Mouse (Mus musculus) forebrain, embryonic 14.5 days (tissue): ENCODE measurements at regions not wholly inside any gene's neighbourhood (a gene's known extent, or its start where the extent isn't known, plus 50 kb on each side); places are given as distances from the start of the nearest gene placed in this dataset.

Experiments
- ATAC-seq: fragments of 200-750 bp; cut with Nextera tagmentation; 2 replicates; pipeline ENCODE4 v1.8.0; 2017; ENCODE audit warnings: mild to moderate bottlenecking, moderate library complexity
- DNase-seq: peaks from one replicate; pipeline ENCODE4 v3.0.0-alpha.2; 2015; ENCODE audit warnings: low spot score
- H3K27ac ChIP-seq: fragments of 300-500 bp; sonication (generic); 2 replicates; pipeline ENCODE4 v1.5.1; 2014; ENCODE audit warnings: low read depth, mild to moderate bottlenecking, control low read depth, low read length, moderate library complexity
- H3K27me3 ChIP-seq: fragments of 300-500 bp; sonication (generic); replicated peaks from 2 replicates; pipeline ENCODE4 v1.6.1; 2014; ENCODE audit warnings: low read length, control low read depth, mixed read lengths; ENCODE audit not compliant: control insufficient read depth, insufficient read depth
- H3K36me3 ChIP-seq: fragments of 300-500 bp; sonication (generic); 2 replicates; pipeline ENCODE4 v1.6.1; 2014; ENCODE audit warnings: low read length, control low read depth; ENCODE audit not compliant: control insufficient read depth, insufficient read depth
- H3K4me1 ChIP-seq: fragments of 300-500 bp; sonication (generic); 2 replicates; pipeline ENCODE4 v1.6.1; 2014; ENCODE audit warnings: antibody characterized with exemption, low read length, control low read depth; ENCODE audit not compliant: control insufficient read depth, insufficient read depth
- H3K4me2 ChIP-seq: fragments of 300-500 bp; sonication (generic); 2 replicates; pipeline ENCODE4 v1.6.1; 2014; ENCODE audit warnings: mild to moderate bottlenecking, control low read depth, low read length
- H3K4me3 ChIP-seq: fragments of 300-500 bp; sonication (generic); 2 replicates; pipeline ENCODE4 v1.5.1; 2014; ENCODE audit warnings: low read depth, low read length, control low read depth
- H3K9ac ChIP-seq: fragments of 300-500 bp; sonication (generic); 2 replicates; pipeline ENCODE4 v1.6.1; 2014; ENCODE audit warnings: mild to moderate bottlenecking, low read length, control low read depth, moderate library complexity
- H3K9me3 ChIP-seq: fragments of 300-500 bp; sonication (generic); replicated peaks from 2 replicates; pipeline ENCODE4 v1.6.1; 2016; ENCODE audit warnings: low read length, control low read depth, mixed read lengths; ENCODE audit not compliant: control insufficient read depth
- WGBS: fragments of 180-500 bp; shearing (Covaris S2); extraction: QIAGEN DNeasy Blood & Tissue Kit; methylation state at CpG from one replicate; pipeline ENCODE4 v1.1.7; 2014; 5-methylcytosine and 5-hydroxymethylcytosine counted together

- no peaks in the 10 kb centered on the region for H3K27me3 ChIP-seq
- no peaks in the 10 kb centered on the region for H3K9me3 ChIP-seq
- 97% methylated on average over 1 of the region's 1 CpGs for WGBS
- no peak overlapping the region for H3K9ac ChIP-seq
- DNase-seq: no peak
- H3K4me2 ChIP-seq: no peak overlapping the region
- H3K4me1 ChIP-seq: no peaks in the 10 kb centered on the region
- H3K4me3 ChIP-seq: no peak overlapping the region
- no peak for ATAC-seq
- H3K27ac ChIP-seq: no peak overlapping the region
- no peaks in the 10 kb centered on the region for H3K36me3 ChIP-seq
These were observed 140.5 kb upstream of the Mctp2 start for GRCm38 (mm10) chr7:72446911-72447310.

DNA sequence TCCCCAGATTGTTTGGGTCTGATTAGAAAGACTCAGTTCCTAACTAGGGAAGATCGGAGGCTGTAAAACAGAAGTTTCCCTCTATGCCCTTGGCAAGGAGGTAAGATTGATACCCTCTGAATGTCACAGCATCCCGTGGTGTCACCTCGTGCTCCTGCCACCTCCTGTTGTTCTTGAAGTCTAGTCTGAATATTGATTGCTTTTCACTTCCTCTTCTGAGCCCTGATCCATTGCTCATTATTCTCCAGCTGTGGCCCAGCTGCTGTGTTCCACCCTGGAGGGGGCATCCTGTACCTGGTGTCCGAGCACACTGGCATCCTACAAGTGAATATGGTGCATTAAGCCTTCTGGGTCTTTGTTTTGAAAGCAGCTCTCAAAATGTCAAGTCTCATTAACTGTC is 156.6 kb upstream of the Mctp2 start:
- H3K4me2 ChIP-seq: no peak overlapping the region
- WGBS: 66% methylated on average over 4 of the region's 4 CpGs
- no peaks in the 10 kb centered on the region for H3K9me3 ChIP-seq
- DNase-seq (no peak), ATAC-seq (no peak)
- no peaks in the 10 kb centered on the region for H3K27me3 ChIP-seq
- no peak overlapping the region for H3K27ac ChIP-seq
- H3K4me1 ChIP-seq: no peaks in the 10 kb centered on the region
- no peaks in the 10 kb centered on the region for H3K36me3 ChIP-seq
- H3K4me3 ChIP-seq: no peak overlapping the region
- H3K9ac ChIP-seq: no peak overlapping the region

- no peak overlapping the region for H3K4me2 ChIP-seq
- H3K27me3 ChIP-seq: no peaks in the 10 kb centered on the region
- H3K4me1 ChIP-seq: no peaks in the 10 kb centered on the region
- H3K27ac ChIP-seq: no peak overlapping the region
- DNase-seq (no peak), ATAC-seq (no peak)
- H3K36me3 ChIP-seq: no peaks in the 10 kb centered on the region
- WGBS: 86% methylated on average over 1 of the region's 1 CpGs
- H3K9ac ChIP-seq: no peak overlapping the region
- H3K9me3 ChIP-seq: no peaks in the 10 kb centered on the region
- no peak overlapping the region for H3K4me3 ChIP-seq
These were observed 158.2 kb upstream of the Mctp2 start for GRCm38 (mm10) chr7:72464658-72465057.

GRCm38 (mm10) chr7:72469691-72470090 is 163.3 kb upstream of the Mctp2 start:
- Histone ChIP-seq H3K27me3 (no peaks in the 10 kb centered on the region), H3K9me3 (no peaks in the 10 kb centered on the region), H3K4me3 (no peak overlapping the region), H3K4me2 (no peak overlapping the region), H3K4me1 (no peaks in the 10 kb centered on the region), H3K27ac (no peak overlapping the region), H3K36me3 (no peaks in the 10 kb centered on the region), H3K9ac (no peak overlapping the region)
- 59% methylated on average over 2 of the region's 2 CpGs for WGBS
- DNase-seq: no peak
- ATAC-seq: no peak

DNA sequence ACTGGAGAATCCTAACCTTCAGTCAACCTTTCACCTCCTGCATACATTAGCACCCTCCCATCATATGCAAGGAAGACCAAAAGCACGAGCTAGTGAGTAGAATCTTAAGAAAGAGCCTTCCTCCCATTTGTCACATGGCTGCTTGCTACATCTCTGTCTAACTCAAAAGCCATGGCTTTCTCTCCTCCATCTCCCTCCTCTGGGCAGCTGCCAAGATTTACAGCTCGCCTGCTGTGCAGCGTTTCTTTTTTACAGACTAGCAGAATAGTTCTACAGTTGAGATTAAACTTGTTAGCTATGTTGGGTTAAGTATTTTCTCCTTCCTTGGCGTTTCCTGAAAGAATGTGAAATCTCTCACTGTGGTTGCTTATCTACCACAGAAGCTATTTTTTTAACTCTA is 168.3 kb upstream of the Mctp2 start:
- Histone ChIP-seq H3K9me3 (no peaks in the 10 kb centered on the region), H3K27ac (no peak overlapping the region), H3K9ac (no peak overlapping the region), H3K4me3 (no peak overlapping the region), H3K36me3 (no peaks in the 10 kb centered on the region), H3K4me1 (no peaks in the 10 kb centered on the region), H3K4me2 (no peak overlapping the region), H3K27me3 (no peaks in the 10 kb centered on the region)
- peak; percentile 64 for DNase-seq
- ATAC-seq: no peak
- 27% methylated on average over 4 of the region's 4 CpGs for WGBS

- DNase-seq (no peak), ATAC-seq (no peak)
- H3K4me2 ChIP-seq: no peak overlapping the region
- no peak overlapping the region for H3K9ac ChIP-seq
- no peaks in the 10 kb centered on the region for H3K36me3 ChIP-seq
- H3K27ac ChIP-seq: no peak overlapping the region
- H3K27me3 ChIP-seq: no peaks in the 10 kb centered on the region
- no peaks in the 10 kb centered on the region for H3K4me1 ChIP-seq
- 84% methylated on average over 1 of the region's 1 CpGs for WGBS
- H3K9me3 ChIP-seq: no peaks in the 10 kb centered on the region
- no peak overlapping the region for H3K4me3 ChIP-seq
These were observed 172.5 kb upstream of the Mctp2 start for GRCm38 (mm10) chr7:72478936-72479335.

DNA sequence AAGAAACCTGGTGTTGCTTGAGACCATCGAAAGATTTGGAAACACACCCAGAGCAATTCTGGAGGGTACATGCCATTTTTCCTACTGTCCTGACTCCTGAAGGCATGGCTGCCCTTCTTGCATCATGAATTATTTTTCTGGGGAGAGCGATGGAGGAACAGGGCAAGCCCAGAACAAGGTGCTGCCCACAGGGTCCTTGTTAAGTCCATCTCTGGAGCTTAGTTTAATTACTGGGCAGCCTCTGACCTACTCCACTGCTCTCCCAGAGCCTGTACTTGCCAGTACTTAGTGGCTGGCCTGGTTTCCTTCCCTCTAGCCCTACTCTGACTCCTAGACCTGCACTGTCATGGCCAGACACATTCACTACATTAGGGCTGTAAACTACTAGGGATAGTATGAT is 174.9 kb upstream of the Mctp2 start:
- no peak overlapping the region for H3K9ac ChIP-seq
- no peaks in the 10 kb centered on the region for H3K27me3 ChIP-seq
- H3K27ac ChIP-seq: no peak overlapping the region
- ATAC-seq (no peak), DNase-seq (no peak)
- no peak overlapping the region for H3K4me2 ChIP-seq
- H3K4me1 ChIP-seq: no peaks in the 10 kb centered on the region
- no peaks in the 10 kb centered on the region for H3K36me3 ChIP-seq
- 94% methylated on average over 2 of the region's 2 CpGs for WGBS
- H3K9me3 ChIP-seq: no peaks in the 10 kb centered on the region
- no peak overlapping the region for H3K4me3 ChIP-seq

- Histone ChIP-seq H3K36me3 (no peaks in the 10 kb centered on the region), H3K27ac (no peak overlapping the region), H3K4me3 (no peak overlapping the region), H3K4me1 (no peaks in the 10 kb centered on the region), H3K9ac (no peak overlapping the region), H3K9me3 (no peaks in the 10 kb centered on the region), H3K27me3 (no peaks in the 10 kb centered on the region), H3K4me2 (no peak overlapping the region)
- DNase-seq (no peak), ATAC-seq (no peak)
These were observed 183.8 kb upstream of the Mctp2 start for GRCm38 (mm10) chr7:72490161-72490560.

DNA sequence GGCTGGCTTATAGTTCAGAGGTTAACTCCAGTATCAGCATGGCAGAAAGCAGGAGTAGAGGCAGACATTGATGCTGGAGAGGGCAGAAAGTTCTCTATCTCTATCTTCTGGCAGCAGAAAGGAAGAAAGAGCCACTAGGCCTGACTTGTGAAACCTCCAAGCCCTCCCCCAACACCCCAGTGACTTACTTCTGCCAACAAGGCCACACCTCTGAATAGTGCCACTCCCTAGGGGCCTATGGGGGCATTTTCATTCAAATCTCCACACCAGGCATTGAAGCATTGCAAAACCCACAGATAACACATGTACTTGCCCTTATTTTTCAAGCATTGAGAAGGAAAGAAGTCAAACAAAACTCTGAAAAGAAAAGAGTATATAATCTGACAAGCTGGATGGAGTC is 186.9 kb upstream of the Mctp2 start:
- no peaks in the 10 kb centered on the region for H3K4me1 ChIP-seq
- DNase-seq (no peak), ATAC-seq (no peak)
- no peaks in the 10 kb centered on the region for H3K27me3 ChIP-seq
- no peaks in the 10 kb centered on the region for H3K36me3 ChIP-seq
- no peak overlapping the region for H3K27ac ChIP-seq
- no peaks in the 10 kb centered on the region for H3K9me3 ChIP-seq
- no peak overlapping the region for H3K9ac ChIP-seq
- no peak overlapping the region for H3K4me2 ChIP-seq
- H3K4me3 ChIP-seq: no peak overlapping the region
